Mouse (Mus musculus) liver, embryonic 14.5 days (tissue): ENCODE measurements around the gene Csta1.
"Not testable (repeated sequence)": the region's sequence is repeated elsewhere in the genome, so short reads cannot be mapped to it uniquely, and the experiment has no call there.

Experiments
- CTCF ChIP-seq: IDR thresholded peaks from 2 replicates; pipeline ENCODE4 v1.5.1; 2016; ENCODE audit warnings: antibody characterized with exemption, low read depth, control low read depth
- EP300 ChIP-seq: IDR thresholded peaks from 2 replicates; pipeline ENCODE4 v1.6.1; 2016; ENCODE audit warnings: antibody characterized with exemption, low read depth

- not testable (repeated sequence) for TF ChIP-seq EP300, CTCF
Observed at GRCm38 (mm10) chr16:36115751-36116150, 15.3 kb downstream of the Csta1 start.
